Comparison of ENCODE assay signal across 15 mouse cellular contexts in genomic region chr13:52345375-52346026, GRCm38 (mm10).
DNase-seq lines count a peak whose midpoint lies in the region; ATAC-seq and TF ChIP-seq lines count a peak whose summit lies in the region.
"Had no signal": no experiment of that assay in that cellular context is flagged by ENCODE, and none has a peak within 500 bp of the region (broad histone marks: within the 10 kb centered on the region; RNA-seq: fewer than 3 reads in every experiment).

No protein-coding gene starts in this region.

- no peak overlapping the region for H3K4me3 ChIP-seq in kidney, adult 2 months (ENCODE audit: insufficient read depth, low read depth, low read length)
- no peak overlapping the region for H3K4me3 ChIP-seq in kidney, embryonic 16.5 days (ENCODE audit: low read length)
- H3K4me3 ChIP-seq: embryonic facial prominence, embryonic 12.5 days; liver, embryonic 15.5 days; neural tube, embryonic 13.5 days; stomach, embryonic 15.5 days had no signal

- TF ChIP-seq CTCF in kidney, adult 2 months (conservative IDR thresholded peaks at IDR 0.05; ENCODE audit: insufficient read depth, insufficient read length, low read depth, low read length): no peak

- H3K9me3 ChIP-seq in kidney, embryonic 16.5 days (ENCODE audit: low read length): no peaks in the 10 kb centered on the region
- H3K9me3 ChIP-seq: embryonic facial prominence, embryonic 12.5 days; liver, embryonic 15.5 days; neural tube, embryonic 13.5 days; stomach, embryonic 15.5 days had no signal

- no peaks in the 10 kb centered on the region for H3K36me3 ChIP-seq in kidney, adult 2 months (ENCODE audit: control insufficient read depth, insufficient read depth, low read length)
- no peaks in the 10 kb centered on the region for H3K36me3 ChIP-seq in kidney, embryonic 16.5 days (ENCODE audit: insufficient read depth, low read length)
- H3K36me3 ChIP-seq: embryonic facial prominence, embryonic 12.5 days; liver, embryonic 15.5 days; neural tube, embryonic 13.5 days; stomach, embryonic 15.5 days had no signal

- peak; percentile 1 for DNase-seq in kidney, adult 2 months
- DNase-seq in 3134 (ENCODE audit: extremely low read depth, insufficient read length, low spot score) (peak; percentile 74), 3T3-L1 (ENCODE audit: low read depth, low spot score) (peak; percentile 80)
- DNase-seq in cerebellum, postnatal 14 days: peak; percentile 66 to 86
- no peak for DNase-seq in testis, postnatal 10 days (ENCODE audit: low spot score)
- DNase-seq in ovary, postnatal 36 days (ENCODE audit: low spot score): no peak
- DNase-seq: gastrocnemius, postnatal 25 days; kidney, adult 11 months had no signal

- H3K27ac ChIP-seq in kidney, adult 2 months (ENCODE audit: insufficient read depth, low read depth, low read length): no peak overlapping the region
- H3K27ac ChIP-seq in kidney, embryonic 16.5 days (ENCODE audit: low read length): no peak overlapping the region
- H3K27ac ChIP-seq: embryonic facial prominence, embryonic 12.5 days; liver, embryonic 15.5 days; neural tube, embryonic 13.5 days; stomach, embryonic 15.5 days had no signal

- H3K9ac ChIP-seq in kidney, embryonic 16.5 days (replicated peaks; ENCODE audit: low read length): no peak overlapping the region
- H3K9ac ChIP-seq: embryonic facial prominence, embryonic 12.5 days; liver, embryonic 15.5 days; neural tube, embryonic 13.5 days; stomach, embryonic 15.5 days had no signal

- H3K27me3 ChIP-seq in kidney, adult 2 months (replicated peaks; ENCODE audit: control insufficient read depth, insufficient read depth, low read length): no peaks in the 10 kb centered on the region
- no peaks in the 10 kb centered on the region for H3K27me3 ChIP-seq in kidney, embryonic 16.5 days (ENCODE audit: insufficient read depth, low read length)
- H3K27me3 ChIP-seq: embryonic facial prominence, embryonic 12.5 days; liver, embryonic 15.5 days; neural tube, embryonic 13.5 days; stomach, embryonic 15.5 days had no signal

- TF ChIP-seq POLR2A in kidney, adult 2 months (IDR thresholded peaks at IDR 0.05; ENCODE audit: low read depth, low read length): no peak

- no peaks in the 10 kb centered on the region for H3K4me1 ChIP-seq in kidney, adult 2 months (ENCODE audit: control insufficient read depth, insufficient read depth, low read length)
- H3K4me1 ChIP-seq in kidney, embryonic 16.5 days (ENCODE audit: insufficient read depth, low read length): no peaks in the 10 kb centered on the region
- H3K4me1 ChIP-seq: embryonic facial prominence, embryonic 12.5 days; liver, embryonic 15.5 days; stomach, embryonic 15.5 days had no signal

- H3K4me2 ChIP-seq in kidney, embryonic 16.5 days (replicated peaks; ENCODE audit: low read depth, low read length): no peak overlapping the region
- H3K4me2 ChIP-seq: embryonic facial prominence, embryonic 12.5 days; liver, embryonic 15.5 days; midbrain, embryonic 11.5 days; neural tube, embryonic 13.5 days; stomach, embryonic 15.5 days had no signal

- WGBS in kidney, adult 2 months: 56% methylated on average over 13 of the region's 13 CpGs
- WGBS in kidney, embryonic 16.5 days: 58% methylated on average over 13 of the region's 13 CpGs

- no peak for ATAC-seq in kidney, embryonic 16.5 days (ENCODE audit: low FRiP score, low TSS enrichment)
- ATAC-seq: forebrain, embryonic 14.5 days had no signal

Comparison
In these comparisons a context has a peak if more than half of its experiments do, and no peak if none do; other contexts are left out.
1. DNase-seq: peak in kidney, adult 2 months (single experiment), 3134 (single experiment), 3T3-L1 (single experiment) and cerebellum, postnatal 14 days (2 of 2); none in testis, postnatal 10 days (single experiment) and ovary, postnatal 36 days (single experiment).